ENCODE assay signal across 8 mouse cellular contexts in the genomic region with DNA sequence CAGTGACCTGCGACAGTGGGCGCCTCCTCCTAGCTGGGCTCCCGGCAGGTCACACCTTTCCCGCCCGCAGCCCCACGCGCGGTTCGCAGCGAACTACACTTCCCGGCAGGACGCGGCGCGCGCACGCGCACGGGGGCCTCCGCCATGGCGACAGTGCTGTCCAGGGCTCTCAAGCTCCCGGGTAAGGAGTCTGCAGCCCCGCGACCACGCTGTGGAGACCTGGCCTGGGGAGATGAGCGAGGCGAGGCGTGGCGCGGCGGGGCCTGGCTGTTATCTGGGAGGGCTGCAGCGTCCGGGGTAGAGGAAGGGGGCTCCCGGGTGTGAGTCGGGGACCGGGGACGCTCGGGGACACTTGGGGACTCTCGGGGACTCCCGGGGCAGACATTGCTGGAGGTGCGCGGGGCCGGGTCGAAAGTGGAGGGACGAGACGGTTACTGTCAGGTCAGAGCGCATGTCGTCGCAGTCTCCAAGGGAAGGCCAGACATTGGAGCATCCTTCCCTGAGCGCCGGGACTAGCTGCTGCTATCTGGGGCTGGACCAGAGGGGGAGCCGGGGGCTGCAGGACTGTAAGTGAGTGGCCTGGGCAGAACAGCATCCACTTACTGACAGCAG. TPM values are rescaled to one million over a fixed set of nuclear protein-coding genes. Genes with fewer than 3 reads are reported as not detected.
DNase-seq lines count a peak whose midpoint lies in the region; ATAC-seq and TF ChIP-seq lines count a peak whose summit lies in the region.

A gene (plus strand): TSS at position 57 of the 612 bp plus-strand sequence.
A gene (minus strand): TSS at position 102 of the 612 bp plus-strand sequence.

- peak within 1 kb of the TSS; percentile 64 for H3K27ac ChIP-seq in forebrain, embryonic 15.5 days (replicated peaks)

- H3K4me1 ChIP-seq in G1E (ENCODE audit: insufficient read depth, low read depth, low read length): peaks cover 35% of the 10 kb centered on the region
- H3K4me1 ChIP-seq in forebrain, embryonic 15.5 days: peaks cover 21% of the 10 kb centered on the region

- DNase-seq in G1E (ENCODE audit: low spot score): no peak
- peak; percentile 89 for DNase-seq in cerebellum, adult 11-12 months
- DNase-seq in heart, postnatal 14 days: peak; percentile 86 to 88
- DNase-seq in layer of hippocampus, adult 18-20 months (ENCODE audit: low spot score in 2 of 2): peak; percentile 80 to 88
- DNase-seq in lung, adult 18-20 months: peak; percentile 83 to 89
- peak; percentile 82 for DNase-seq in testis, postnatal 14 days (ENCODE audit: low spot score)

- peak; percentile 25; the same call in 1 of the 2 replicates for ATAC-seq in G1E (ENCODE audit: extremely low read depth, insufficient number of reproducible peaks, low FRiP score, poor library complexity, severe bottlenecking)
- peak; percentile 94 for ATAC-seq in forebrain, embryonic 15.5 days (replicated peaks)
- ATAC-seq in neutrophil, adult 5-6 weeks (ENCODE audit: extremely low read depth, insufficient number of reproducible peaks, low FRiP score, poor library complexity, severe bottlenecking): peak; percentile 34; the same call in 1 of the 2 replicates

- no peak for TF ChIP-seq CTCF in G1E (IDR thresholded peaks at IDR 0.05; ENCODE audit: low read depth, low read length)

- peaks cover 17% of the 10 kb centered on the region for H3K9me3 ChIP-seq in G1E (replicated peaks)
- no peaks in the 10 kb centered on the region for H3K9me3 ChIP-seq in forebrain, embryonic 15.5 days

- H3K27me3 ChIP-seq in G1E (ENCODE audit: insufficient read depth, low read length): no peaks in the 10 kb centered on the region
- H3K27me3 ChIP-seq in forebrain, embryonic 15.5 days: no peaks in the 10 kb centered on the region

- H3K9ac ChIP-seq in forebrain, embryonic 15.5 days (replicated peaks): peak within 1 kb of the TSS; percentile 89

- H3K4me2 ChIP-seq in forebrain, embryonic 15.5 days (replicated peaks): peak within 1 kb of the TSS; percentile 92

- peak within 1 kb of the TSS; percentile 78 for H3K4me3 ChIP-seq in G1E (ENCODE audit: low read depth, low read length)
- peak within 1 kb of the TSS; percentile 82 for H3K4me3 ChIP-seq in forebrain, embryonic 15.5 days

- peaks cover 33% of the 10 kb centered on the region for H3K36me3 ChIP-seq in G1E (replicated peaks)
- H3K36me3 ChIP-seq in forebrain, embryonic 15.5 days: no peaks in the 10 kb centered on the region

- under 1% methylated on average over 52 of the region's 52 CpGs for WGBS in forebrain, embryonic 15.5 days

- intact Hi-C loops in heart, postnatal 14 days (cut with DNase I): no loop called here

RNA-seq across cellular contexts. Expression of the first gene that starts in this region (rescaled TPM):
- total RNA-seq in G1E (2014; fragmentation: Nextera tagmentation): 26.3 and 37.3 TPM in 2 replicates
- 18.0 and 18.3 TPM in 2 replicates for total RNA-seq in G1E (2017)
- 6.6 and 7.5 TPM in 2 replicates for polyA plus RNA-seq in G1E (2012)
- polyA plus RNA-seq in forebrain, embryonic 15.5 days (2015; fragmentation: Nextera tagmentation; extraction: Ambion mirVana): 83.1 and 86.7 TPM in 2 replicates
- total RNA-seq in heart, postnatal 14 days (2021): 1 to 10 TPM; 6.3 to 7.8 TPM
- total RNA-seq in layer of hippocampus, adult 18-20 months (2021): 100 to 1,000 TPM; 169 to 171 TPM
- total RNA-seq in neutrophil, adult 5-6 weeks (2017): 3.3 and 4.1 TPM in 2 replicates

RNA-seq across cellular contexts. Expression of the second gene that starts in this region (rescaled TPM):
- total RNA-seq in G1E (2014; fragmentation: Nextera tagmentation): 21.4 and 21.7 TPM in 2 replicates
- 42.0 and 45.4 TPM in 2 replicates for total RNA-seq in G1E (2017)
- polyA plus RNA-seq in G1E (2012): 2.8 and 5.6 TPM in 2 replicates
- 2.6 and 2.8 TPM in 2 replicates for polyA plus RNA-seq in forebrain, embryonic 15.5 days (2015; fragmentation: Nextera tagmentation; extraction: Ambion mirVana)
- total RNA-seq in heart, postnatal 14 days (2021): 10 to 100 TPM; 44.8 to 45.9 TPM
- 10 to 100 TPM; 84.3 to 93.4 TPM for total RNA-seq in layer of hippocampus, adult 18-20 months (2021)
- total RNA-seq in neutrophil, adult 5-6 weeks (2017): 1.1 and 9.1 TPM in 2 replicates

Comparison
In these comparisons a context has a peak if more than half of its experiments do, and no peak if none do; other contexts are left out.
1. RNA of the first gene that starts in this region (total RNA-seq): 169 to 171 TPM in layer of hippocampus, adult 18-20 months; 18.0 to 37.3 TPM in G1E, 6.3 to 7.8 TPM in heart, postnatal 14 days and 3.3 to 4.1 TPM in neutrophil, adult 5-6 weeks; every median in the first group is over 4 times any median in the second.
2. ATAC-seq: peak in every context shown above with its lines; median percentile 94 in forebrain, embryonic 15.5 days; 34 in neutrophil, adult 5-6 weeks; 25 in G1E.